Mouse (Mus musculus): ENCODE measurements at regions not wholly inside any gene's neighbourhood (a gene's known extent, or its start where the extent isn't known, plus 50 kb on each side); places are given as distances from the start of the nearest gene placed in this dataset.
A peak's percentile ranks its signal among the peaks of the same experiment; 100 is the strongest.

DNA sequence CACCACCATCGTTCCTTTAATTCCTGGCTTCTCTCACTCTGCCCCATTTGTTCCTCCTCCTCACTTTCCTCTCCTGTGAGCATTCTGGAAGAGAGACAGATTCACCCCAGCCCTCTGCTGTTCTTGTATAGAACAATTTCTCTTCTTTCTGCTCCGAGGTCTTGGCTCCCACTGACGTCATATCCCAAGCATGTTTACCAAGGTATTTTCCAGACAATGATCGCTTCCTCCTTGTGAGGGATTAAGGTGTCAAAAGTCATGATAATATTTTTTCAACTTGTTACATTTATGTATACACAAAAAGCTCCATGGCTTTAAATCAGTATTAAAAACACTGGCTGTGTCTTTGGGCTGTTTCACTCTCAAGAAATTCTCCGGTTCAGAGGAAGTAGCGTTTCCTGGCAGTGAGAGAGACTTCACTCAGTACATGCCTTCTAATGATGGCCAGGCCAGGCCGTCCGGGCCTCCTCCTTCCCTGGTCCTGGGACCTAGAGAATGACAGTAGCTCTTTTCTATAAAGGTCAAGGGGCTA, 142.4 kb upstream of the Spdl1 start:
- no peak for DNase-seq

DNA sequence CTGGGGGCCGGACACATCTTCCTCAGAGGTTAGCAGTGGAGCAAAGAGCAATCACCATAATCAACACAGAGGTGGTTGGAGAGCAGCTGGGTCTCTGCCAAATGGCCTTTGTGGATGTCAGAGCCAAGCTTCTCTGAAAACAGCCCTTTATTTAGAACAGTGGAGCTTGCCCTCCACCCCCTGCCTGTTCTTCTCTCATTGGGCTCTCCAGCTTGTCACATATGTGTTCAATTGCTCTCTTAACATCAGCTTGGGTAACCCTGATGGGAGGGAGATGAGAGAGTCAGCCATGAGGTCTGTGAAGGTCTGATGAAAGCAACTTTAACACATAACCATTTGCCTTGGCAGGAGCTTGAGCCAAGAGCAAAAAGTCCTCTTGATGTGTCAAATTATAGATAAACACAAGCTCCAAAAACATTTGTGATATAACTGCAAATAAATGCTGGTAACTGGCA, 140.1 kb upstream of the Spdl1 start:
- peak; percentile 56 for DNase-seq

DNA sequence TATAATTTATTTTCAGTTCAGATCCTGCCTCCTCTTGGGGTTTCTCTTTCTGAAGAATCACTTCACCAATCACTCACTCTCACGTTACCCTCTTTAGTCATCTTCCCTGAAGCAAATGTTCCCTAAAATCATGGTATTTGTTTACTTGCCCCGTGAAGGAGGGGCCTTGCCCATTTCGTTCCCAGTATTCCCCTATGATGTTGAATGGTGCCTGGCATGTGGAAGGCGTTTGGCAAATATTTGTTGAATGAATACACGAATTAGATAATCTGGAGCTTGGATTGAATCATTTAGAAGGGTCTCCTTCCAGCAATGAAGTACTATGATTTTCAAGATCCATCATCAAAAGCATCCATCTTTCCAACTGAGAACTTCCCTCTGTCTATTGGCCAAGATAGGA, 139.6 kb upstream of the Spdl1 start:
- no peak for DNase-seq

DNA sequence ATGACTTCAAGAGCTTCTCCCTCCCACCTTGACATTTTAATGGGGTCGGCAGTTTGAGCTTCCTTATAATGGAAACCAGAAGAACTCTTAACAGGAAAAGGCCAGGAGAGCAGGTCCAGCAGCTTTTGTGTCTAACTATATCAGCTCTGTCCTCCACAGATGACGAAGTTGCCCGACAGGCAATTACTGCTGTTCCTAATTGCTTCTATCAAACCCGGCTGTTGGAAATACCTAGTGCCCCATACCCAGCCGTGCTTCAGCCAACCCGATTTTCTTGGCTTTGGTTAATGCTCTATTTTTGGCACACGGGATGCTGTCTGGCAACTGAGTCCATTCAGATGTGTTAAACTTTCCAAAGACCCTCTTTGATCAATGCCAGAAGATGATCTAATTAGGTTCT, 125.8 kb upstream of the Spdl1 start:
- DNase-seq: no peak

DNA sequence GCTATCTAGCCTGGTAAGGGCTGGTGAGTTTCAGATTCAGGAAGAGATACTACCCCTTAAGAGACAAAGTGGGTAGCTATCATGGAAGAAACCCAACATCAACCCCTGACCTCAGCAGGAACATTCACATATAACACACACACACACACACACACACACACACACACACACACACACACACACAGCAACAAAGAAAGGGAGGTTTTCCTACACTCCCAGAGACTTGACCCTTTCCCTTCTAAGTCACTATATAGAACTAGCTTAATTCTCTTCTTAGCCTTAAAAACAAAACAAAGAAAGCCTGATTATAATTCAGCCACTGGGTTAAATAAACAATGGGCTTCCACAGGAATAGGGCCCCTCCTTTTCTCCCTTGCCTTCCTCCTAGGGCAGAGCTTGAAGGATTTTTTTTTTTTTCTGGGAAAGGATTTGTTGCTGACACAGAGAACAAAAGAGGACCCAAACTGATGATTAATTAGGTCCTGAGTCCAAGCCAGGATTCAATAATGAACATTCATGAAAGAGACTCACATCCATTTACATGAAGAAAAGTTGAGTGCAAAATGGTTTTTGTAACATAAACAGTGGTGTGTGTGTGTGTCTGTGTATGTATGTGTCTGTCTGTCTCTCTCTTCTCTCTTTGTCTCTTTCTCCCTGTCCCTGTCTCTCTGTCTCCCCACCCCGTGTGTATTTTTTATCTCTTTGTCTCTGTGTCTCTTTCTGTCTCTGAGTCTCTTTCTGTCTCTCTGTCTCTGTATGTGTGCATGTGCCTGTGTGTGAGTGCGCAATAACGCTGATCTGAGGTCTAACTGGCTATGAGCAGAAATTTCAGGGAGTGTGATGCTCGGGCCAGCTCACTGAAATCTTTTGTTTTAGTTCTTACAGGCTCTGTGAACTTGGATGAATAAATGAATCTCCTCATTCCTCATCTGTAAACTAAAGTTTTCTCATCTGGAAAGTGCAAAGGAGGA, 108.3 kb upstream of the Spdl1 start:
- DNase-seq: peak; percentile 3

DNA sequence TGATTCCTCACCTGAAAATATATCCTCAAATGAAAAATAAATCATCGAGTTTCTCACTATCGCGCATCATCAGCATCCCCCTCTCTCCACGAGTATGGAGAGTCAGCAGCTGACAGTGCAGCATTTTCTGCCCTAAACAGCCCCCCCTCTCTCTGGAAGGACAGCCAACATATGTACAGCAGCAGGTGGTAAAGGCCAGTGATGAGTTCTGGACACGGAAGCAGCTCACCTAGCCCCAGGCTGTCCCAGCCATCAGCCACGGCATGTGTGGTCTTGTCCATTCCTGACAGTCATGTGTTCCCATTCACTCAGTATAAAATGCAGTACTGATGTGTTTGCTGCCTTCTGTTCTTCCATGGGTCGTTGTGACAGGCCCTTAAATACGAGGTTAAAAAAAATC, 106.7 kb upstream of the Spdl1 start:
- no peak for DNase-seq

DNA sequence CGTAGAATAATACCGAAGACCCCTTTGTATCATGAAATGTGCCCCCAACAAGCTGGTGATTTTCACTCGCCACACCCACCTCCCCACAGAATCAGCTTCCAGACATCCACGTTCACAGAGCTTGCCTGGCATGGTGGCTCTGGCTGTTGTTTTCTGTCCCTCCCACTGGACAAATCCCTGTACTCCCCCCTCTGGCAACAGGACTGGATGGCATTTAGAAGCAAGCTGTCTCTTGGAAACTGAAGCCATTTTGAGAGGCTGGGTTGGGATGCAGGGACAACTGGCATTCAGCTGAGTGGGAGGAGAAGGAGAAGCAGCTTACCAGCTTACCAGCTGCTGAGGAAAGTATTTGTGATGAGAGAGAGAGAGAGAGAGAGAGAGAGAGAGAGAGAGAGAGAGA, 105.6 kb upstream of the Spdl1 start:
- DNase-seq: no peak

DNA sequence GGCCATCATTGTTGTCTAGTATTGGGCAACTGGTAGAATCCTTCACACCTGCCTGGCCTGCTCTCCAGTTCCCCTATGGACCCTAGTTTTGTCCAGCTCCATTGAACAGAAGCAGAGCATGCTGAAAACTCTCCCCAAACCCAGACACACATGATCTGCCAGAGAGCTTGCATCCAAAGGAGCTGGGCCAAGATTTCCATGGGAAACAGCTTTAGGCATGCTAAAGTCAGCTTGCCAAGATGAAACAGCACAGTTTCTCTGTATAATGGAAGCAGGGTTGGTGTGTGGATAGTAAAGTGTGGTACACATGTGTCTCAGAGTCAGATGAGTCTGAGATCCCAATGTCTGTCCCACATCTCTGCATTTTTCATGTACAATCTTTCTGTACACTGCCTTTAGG, 98.8 kb upstream of the Spdl1 start:
- DNase-seq: no peak

DNA sequence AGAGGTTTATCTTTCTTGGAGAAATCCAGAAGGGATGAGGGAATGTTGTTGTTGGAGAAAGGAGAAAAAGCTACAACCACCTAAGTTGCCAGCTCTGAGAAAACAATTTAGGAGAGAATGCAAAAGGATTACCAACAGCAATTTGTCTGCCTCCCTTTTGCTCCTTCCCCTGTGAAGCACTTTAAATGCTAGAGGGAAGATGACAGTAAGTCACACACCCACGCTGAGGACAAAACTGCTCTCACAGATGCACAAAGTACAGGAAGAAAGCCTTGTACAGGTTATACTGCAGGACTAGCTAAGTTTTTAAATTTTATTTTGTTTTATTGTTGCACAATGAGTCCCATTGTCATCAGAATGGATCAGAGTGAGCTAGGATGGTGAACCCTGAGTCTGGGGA, 83.7 kb upstream of the Spdl1 start:
- DNase-seq: no peak

DNA sequence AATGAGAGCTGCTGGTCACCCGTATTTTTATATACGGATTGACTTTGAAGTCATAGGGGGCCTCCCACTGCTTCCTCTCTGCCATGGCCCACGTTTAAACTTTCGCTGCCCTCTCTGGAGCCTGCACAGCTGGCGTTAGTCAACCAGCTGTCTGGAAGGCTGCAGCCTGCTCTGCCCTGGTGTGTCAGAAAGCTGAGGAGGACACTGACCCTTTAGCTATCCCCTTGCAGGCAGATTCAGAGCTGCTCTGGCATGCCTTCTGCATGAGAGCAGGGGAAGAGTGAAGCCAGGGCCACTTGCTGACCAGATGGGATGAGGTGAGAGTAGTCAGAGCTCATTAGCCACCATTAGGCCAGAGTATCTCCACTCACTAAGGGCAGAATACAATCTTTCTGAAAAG, 76.4 kb upstream of the Spdl1 start:
- DNase-seq: peak; percentile 12

DNA sequence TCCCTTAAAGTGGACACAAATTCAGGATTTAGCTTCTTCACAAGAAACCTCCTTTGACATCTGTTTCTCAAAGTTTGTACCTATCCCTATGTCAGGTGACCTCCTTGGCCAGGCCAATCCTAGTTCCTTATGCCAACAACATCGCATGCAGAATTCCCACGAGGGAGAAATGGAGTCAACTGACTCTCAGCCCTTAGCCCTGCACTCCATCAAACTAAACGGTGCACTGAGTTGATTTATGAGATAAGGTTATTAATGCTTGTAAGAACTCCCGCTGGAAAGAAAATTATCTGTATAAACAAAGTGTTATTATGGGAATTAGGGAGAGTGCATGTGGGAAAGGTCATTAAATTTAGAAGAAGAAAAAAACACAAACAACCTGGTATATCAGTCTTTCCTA, 70.8 kb upstream of the Spdl1 start:
- DNase-seq: no peak

DNA sequence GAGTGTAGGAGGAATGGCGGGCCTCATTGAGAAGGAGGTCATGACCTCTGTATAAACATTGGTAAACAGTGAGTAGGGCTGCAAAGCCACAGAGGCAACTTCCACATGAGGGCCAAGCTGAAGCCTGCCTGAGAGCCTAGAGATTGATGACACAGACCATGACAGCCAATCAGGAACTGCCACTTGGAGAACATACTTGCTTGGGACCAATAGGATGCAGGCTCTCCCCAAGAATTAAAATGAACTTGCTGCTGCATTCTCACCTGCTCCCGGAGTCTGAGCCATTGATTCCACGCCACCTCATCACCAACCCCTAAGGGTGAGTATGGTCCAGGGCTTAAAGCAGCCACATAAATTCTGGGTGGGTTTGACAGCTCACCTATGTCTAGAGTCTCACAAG, 66.0 kb upstream of the Spdl1 start:
- peak; percentile 11 for DNase-seq

DNA sequence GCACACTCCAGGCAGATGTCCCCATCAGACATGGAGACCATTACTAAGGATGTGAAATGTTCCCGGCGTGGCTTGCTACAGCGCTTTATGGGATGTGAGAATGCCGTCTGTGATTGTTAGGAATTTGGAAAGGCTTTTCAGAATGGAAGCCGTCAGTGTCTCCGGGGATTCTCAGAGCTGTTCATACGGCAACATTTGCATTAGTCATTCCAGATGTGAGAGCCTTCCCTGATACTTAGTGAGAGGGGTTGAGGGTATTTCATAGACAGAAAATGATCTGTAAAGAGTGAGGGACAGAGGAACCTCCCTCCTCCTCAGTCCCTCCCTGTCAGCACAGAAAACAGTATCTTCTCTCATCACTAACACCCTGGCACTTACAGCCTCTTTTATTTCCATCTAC, 62.2 kb upstream of the Spdl1 start:
- no peak for DNase-seq

DNA sequence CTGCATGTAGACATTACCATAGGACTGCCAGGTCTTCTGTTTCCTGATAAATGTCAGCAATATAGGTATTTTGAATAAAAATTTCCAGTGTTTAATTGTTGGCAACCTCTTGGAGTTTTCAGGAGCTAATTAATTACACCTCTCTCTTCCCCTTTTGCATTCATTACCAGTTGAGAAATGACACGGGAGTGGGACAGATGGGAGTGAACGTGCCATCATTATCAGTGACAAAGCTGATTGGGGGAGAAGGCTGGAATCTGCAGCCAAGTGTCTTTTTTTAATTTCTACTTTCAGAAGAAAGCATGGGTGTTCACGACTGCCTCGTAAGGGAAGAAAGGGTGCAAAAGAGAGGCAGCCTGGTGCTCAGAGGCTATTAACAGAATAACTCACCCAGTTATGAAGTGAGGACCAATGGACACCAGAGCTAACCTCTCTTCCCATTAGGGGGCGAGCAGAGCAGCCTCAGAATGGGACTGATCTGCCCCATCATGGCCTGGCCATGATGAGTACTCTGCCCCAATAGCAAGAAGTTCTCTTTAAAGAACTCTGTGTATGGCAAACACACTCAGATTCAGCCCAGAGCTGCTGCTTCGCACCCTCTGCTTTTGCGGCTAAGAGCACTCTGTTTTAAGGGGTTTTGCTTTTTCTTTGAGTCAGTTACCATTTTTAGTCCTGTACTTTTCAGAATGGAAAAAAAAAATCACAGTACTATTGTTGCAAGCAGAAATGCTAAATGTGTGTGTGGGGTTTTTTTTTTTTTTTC, 55.1 kb upstream of the Spdl1 start:
- DNase-seq: no peak

DNA sequence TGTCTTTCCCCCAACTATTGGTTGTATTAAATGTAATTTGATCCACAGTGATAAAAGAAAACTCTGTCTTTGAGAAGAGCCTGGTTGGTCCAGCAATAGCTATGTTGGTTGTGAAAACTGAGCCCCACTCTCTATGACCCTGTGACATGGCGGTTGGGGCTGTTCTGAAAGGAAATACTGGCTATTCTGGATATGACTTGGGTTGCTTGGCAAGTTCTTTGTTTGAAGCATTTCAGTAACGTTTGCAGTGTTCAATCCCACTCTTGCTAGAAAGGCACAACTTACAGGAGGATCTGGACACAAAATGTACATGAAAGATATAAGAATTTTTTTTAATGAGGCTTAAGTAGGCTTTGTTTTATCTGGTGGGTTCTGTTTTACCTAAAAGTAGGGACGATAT, 54.1 kb upstream of the Spdl1 start:
- no peak for DNase-seq

All from lung, postnatal 14 days (tissue).